Mouse (Mus musculus) heart, embryonic 16.5 days (tissue): Measurements from ENCODE around the gene Scn9a. TPM values are rescaled to one million over a fixed set of nuclear protein-coding genes. Genes with fewer than 3 reads are reported as not detected.

ENCODE experiments used
- ATAC-seq: fragments of 200-750 bp; cut with Nextera tagmentation; replicated peaks from 2 replicates; pipeline ENCODE4 v1.8.0; 2017; ENCODE audit warnings: moderate number of reproducible peaks; ENCODE audit not compliant: insufficient read depth, low FRiP score; ENCODE audit errors: extremely low read depth
- H3K27ac ChIP-seq: fragments of 300-500 bp; sonication (generic); 2 replicates; pipeline ENCODE4 v1.5.1; 2014; ENCODE audit warnings: mild to moderate bottlenecking, low read length, control low read depth, moderate library complexity
- H3K27me3 ChIP-seq: fragments of 300-500 bp; sonication (generic); 2 replicates; pipeline ENCODE4 v1.6.1; 2014; ENCODE audit warnings: low read length, mixed read lengths; ENCODE audit not compliant: control insufficient read depth, insufficient read depth
- H3K36me3 ChIP-seq: fragments of 300-500 bp; sonication (generic); 2 replicates; pipeline ENCODE4 v1.6.1; 2014; ENCODE audit not compliant: control insufficient read depth, insufficient read depth
- H3K4me1 ChIP-seq: fragments of 300-500 bp; sonication (generic); 2 replicates; pipeline ENCODE4 v1.6.1; 2014; ENCODE audit warnings: low read length, mixed read lengths; ENCODE audit not compliant: control insufficient read depth, insufficient read depth
- H3K4me2 ChIP-seq: fragments of 300-500 bp; sonication (generic); 2 replicates; pipeline ENCODE4 v1.6.1; 2014; ENCODE audit warnings: low read depth, mild to moderate bottlenecking, control low read depth, low read length
- H3K4me3 ChIP-seq: fragments of 300-500 bp; sonication (generic); 2 replicates; pipeline ENCODE4 v1.5.1; 2014; ENCODE audit warnings: mild to moderate bottlenecking, control low read depth, low read length
- H3K9ac ChIP-seq: fragments of 300-500 bp; sonication (generic); 2 replicates; pipeline ENCODE4 v1.6.1; 2014; ENCODE audit warnings: low read length, control low read depth
- H3K9me3 ChIP-seq: fragments of 300-500 bp; sonication (generic); replicated peaks from 2 replicates; pipeline ENCODE4 v1.6.1; 2016; ENCODE audit warnings: low read length; ENCODE audit not compliant: control insufficient read depth
- WGBS: fragments of 180-500 bp; shearing (Covaris S2); extraction: QIAGEN DNeasy Blood & Tissue Kit; methylation state at CpG from one replicate; pipeline ENCODE4 v1.1.7; 2014; 5-methylcytosine and 5-hydroxymethylcytosine counted together
- polyA plus RNA-seq: library from polyadenylated mRNA; unstranded; fragments of >200 nt; fragmentation: Nextera tagmentation; extraction: Ambion mirVana; gene quantifications from 2 replicates; pipeline ENCODE4 v1.2.1, GENCODE M21; 2015

Scn9a gene
- polyA plus RNA-seq, 1 experiment from 2014 or later, result 0.16 TPM

DNA sequence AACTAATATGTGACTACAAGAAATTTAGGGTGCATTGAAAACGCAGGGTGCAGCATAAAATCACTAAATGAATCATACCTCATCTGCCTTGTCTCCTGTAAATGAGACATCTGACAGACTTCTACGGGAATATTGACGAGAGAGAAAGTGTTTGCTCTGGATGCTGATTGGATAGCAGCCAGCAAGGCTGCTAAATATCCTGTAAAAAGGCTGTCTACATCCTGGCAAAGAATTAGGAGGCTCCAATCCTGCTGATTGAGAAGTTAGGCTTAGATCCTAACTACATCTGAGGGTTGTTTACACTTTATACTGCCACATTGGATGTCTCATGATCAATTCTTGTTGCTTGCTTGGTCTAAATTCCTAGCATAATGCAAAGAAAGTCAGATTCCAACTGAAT, 44.6 kb downstream of the Scn9a start:
- Histone ChIP-seq H3K9ac (no peak overlapping the region), H3K36me3 (no peaks in the 10 kb centered on the region), H3K4me2 (no peak overlapping the region), H3K27ac (no peak overlapping the region), H3K4me3 (no peak overlapping the region), H3K27me3 (no peaks in the 10 kb centered on the region), H3K4me1 (no peaks in the 10 kb centered on the region), H3K9me3 (no peaks in the 10 kb centered on the region)
- no peak for ATAC-seq
- 67% methylated on average over 3 of the region's 3 CpGs for WGBS

GRCm38 (mm10) chr2:66580026-66580808, 54.5 kb downstream of the Scn9a start:
- Histone ChIP-seq H3K4me2 (no peak overlapping the region), H3K4me3 (no peak overlapping the region)
- ATAC-seq, result no peak

DNA sequence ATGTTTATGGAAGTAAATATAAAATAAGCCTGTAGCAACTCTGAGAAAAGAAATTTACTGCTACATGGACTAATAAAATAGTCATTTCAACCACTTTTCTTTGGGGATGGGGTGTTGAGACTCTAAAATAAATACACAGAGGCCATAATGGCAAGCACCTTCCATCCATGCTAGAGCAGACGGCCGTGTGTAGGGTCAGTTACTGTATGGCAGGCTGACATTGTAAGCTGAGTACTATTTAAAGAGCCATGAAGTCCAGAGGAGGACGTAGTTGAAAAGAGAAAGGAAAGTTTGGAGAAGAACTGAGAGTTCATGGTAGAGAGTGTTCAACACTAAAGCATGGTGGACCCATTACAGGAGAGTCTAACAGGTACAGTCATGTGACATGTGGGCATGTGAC, 86.5 kb downstream of the Scn9a start:
- Histone ChIP-seq H3K36me3 (no peaks in the 10 kb centered on the region), H3K9ac (no peak overlapping the region), H3K27ac (no peak overlapping the region), H3K4me1 (no peaks in the 10 kb centered on the region), H3K4me2 (no peak overlapping the region), H3K4me3 (no peak overlapping the region), H3K9me3 (no peaks in the 10 kb centered on the region), H3K27me3 (no peaks in the 10 kb centered on the region)
- WGBS, result 75% methylated on average over 3 of the region's 3 CpGs
- no peak for ATAC-seq

More at GRCm38 (mm10) chr2:66580026-66580808, 54.5 kb downstream of the Scn9a start:
- Histone ChIP-seq H3K4me1 (no peaks in the 10 kb centered on the region), H3K9me3 (no peaks in the 10 kb centered on the region), H3K9ac (no peak overlapping the region), H3K27ac (no peak overlapping the region), H3K27me3 (no peaks in the 10 kb centered on the region), H3K36me3 (no peaks in the 10 kb centered on the region)
- 63% methylated on average over 5 of the region's 5 CpGs for WGBS

DNA sequence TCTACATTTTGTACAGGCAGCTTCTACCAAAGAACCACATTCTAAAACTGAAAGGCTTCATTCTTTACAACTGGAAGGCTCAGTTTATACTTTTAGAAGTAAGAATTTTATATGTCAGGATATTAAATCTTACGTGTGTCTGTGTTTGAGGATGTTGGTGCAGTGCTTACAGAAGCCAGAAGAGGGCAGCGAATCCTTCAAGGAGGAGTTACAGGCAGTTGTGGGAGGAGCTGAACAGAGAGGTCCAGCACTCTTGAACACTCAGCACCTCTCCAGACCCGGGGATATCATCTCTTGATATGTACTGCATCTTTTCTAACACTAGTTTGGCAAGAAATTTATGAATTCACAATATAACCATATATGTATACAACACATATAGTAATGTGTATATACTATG, 114.8 kb downstream of the Scn9a start:
- ATAC-seq, result no peak
- Histone ChIP-seq H3K9ac (no peak overlapping the region), H3K4me1 (no peaks in the 10 kb centered on the region), H3K27me3 (no peaks in the 10 kb centered on the region), H3K36me3 (no peaks in the 10 kb centered on the region), H3K4me3 (no peak overlapping the region), H3K9me3 (no peaks in the 10 kb centered on the region), H3K27ac (no peak overlapping the region), H3K4me2 (no peak overlapping the region)
- 68% methylated on average over 3 of the region's 3 CpGs for WGBS

- Histone ChIP-seq H3K9ac (no peak overlapping the region), H3K4me2 (no peak overlapping the region), H3K4me1 (no peaks in the 10 kb centered on the region), H3K27ac (no peak overlapping the region), H3K9me3 (no peaks in the 10 kb centered on the region), H3K36me3 (no peaks in the 10 kb centered on the region), H3K4me3 (no peak overlapping the region), H3K27me3 (no peaks in the 10 kb centered on the region)
- 60% methylated on average over 2 of the region's 2 CpGs for WGBS
- ATAC-seq, result no peak
These were observed 123.3 kb downstream of the Scn9a start for GRCm38 (mm10) chr2:66511424-66511823.

GRCm38 (mm10) chr2:66508032-66508431, 126.7 kb downstream of the Scn9a start:
- H3K4me2 ChIP-seq, result no peak overlapping the region
- no peaks in the 10 kb centered on the region for H3K4me1 ChIP-seq
- H3K27me3 ChIP-seq, result no peaks in the 10 kb centered on the region
- no peak overlapping the region for H3K4me3 ChIP-seq
- H3K27ac ChIP-seq, result no peak overlapping the region
- no peaks in the 10 kb centered on the region for H3K9me3 ChIP-seq
- ATAC-seq, result no peak
- 59% methylated on average over 3 of the region's 3 CpGs for WGBS
- H3K9ac ChIP-seq, result no peak overlapping the region
- H3K36me3 ChIP-seq, result no peaks in the 10 kb centered on the region

DNA sequence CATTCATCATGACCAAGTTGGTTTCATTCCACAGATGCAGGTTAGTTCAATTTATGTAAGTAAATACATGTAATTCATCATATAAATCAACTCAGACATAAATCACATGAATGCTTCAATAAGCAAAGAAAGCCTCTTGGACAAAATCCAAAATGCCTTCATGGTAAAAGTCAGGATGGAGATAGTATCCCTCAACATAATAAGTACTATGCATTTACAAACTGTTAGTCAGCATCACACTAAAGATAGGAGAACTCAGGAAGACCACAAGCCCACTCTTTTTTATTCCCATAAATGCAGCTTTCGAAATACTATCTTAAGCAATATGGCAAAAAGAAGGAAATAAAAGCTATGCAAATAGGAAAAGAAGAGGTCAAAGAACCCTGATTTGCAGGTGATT, 127.1 kb downstream of the Scn9a start:
- Histone ChIP-seq H3K27ac (no peak overlapping the region), H3K36me3 (no peaks in the 10 kb centered on the region), H3K4me1 (no peaks in the 10 kb centered on the region), H3K9me3 (no peaks in the 10 kb centered on the region), H3K4me3 (no peak overlapping the region), H3K4me2 (no peak overlapping the region), H3K27me3 (no peaks in the 10 kb centered on the region), H3K9ac (no peak overlapping the region)
- 59% methylated on average over 1 of the region's 1 CpGs for WGBS
- ATAC-seq, result no peak

DNA sequence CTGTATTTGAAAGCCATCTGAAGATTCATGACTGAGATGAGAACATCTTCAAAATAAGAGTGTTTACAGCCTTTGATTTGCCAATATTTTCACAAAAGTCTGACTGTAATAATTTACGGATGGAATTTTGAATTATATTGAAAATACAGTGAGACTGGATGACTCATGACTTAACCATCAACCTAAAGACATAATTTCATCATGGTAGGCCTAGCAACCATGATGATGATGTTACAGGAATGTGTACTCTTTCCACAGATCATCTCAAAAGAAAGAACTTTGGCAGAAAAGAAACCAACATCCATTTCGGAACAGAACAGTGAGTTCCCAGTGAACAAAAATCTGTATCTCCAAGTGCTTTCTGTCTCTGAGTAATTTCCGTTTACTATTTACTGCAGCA, 132.6 kb downstream of the Scn9a start:
- Histone ChIP-seq H3K4me1 (no peaks in the 10 kb centered on the region), H3K9ac (no peak overlapping the region), H3K9me3 (no peaks in the 10 kb centered on the region), H3K4me2 (no peak overlapping the region), H3K36me3 (no peaks in the 10 kb centered on the region), H3K27me3 (no peaks in the 10 kb centered on the region), H3K27ac (no peak overlapping the region), H3K4me3 (no peak overlapping the region)
- ATAC-seq, result no peak
- WGBS, result 72% methylated on average over 3 of the region's 3 CpGs

DNA sequence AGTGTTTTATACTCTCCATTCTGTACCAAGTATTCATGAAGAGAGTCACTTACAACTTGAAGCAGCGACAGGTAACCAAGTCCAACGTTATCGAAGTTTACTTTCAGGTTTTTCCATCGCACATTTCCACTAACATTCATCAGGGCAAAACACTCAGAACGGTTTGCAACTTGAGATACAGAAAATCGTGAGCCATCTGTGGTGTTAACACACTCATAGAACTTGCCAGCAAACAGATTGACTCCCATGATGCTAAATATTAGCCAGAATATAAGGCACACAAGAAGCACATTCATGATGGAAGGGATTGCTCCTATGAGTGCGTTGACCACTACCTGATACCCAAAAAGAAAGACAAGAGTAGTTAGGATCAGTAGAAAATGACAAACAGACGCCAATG, 140.2 kb downstream of the Scn9a start:
- Histone ChIP-seq H3K36me3 (no peaks in the 10 kb centered on the region), H3K9me3 (no peaks in the 10 kb centered on the region), H3K27ac (no peak overlapping the region), H3K9ac (no peak overlapping the region), H3K27me3 (no peaks in the 10 kb centered on the region), H3K4me2 (no peak overlapping the region), H3K4me1 (no peaks in the 10 kb centered on the region), H3K4me3 (no peak overlapping the region)
- 74% methylated on average over 8 of the region's 8 CpGs for WGBS
- no peak for ATAC-seq
